Mouse (Mus musculus) urinary bladder, postnatal 4 days (tissue): Measurements from ENCODE around the gene Tead2.
"Not testable (repeated sequence)": the region's sequence is repeated elsewhere in the genome, so short reads cannot be mapped to it uniquely, and the experiment has no call there.

ENCODE experiments used
- DNase-seq, 2 experiments: peaks; one replicate each; pipeline ENCODE4 v3.0.0; 2021 to 2022; ENCODE audit warnings: low spot score in 2 of 2

The Tead2 gene

GRCm38 (mm10) chr7:45228548-45228947, 13.0 kb downstream of the Tead2 start:
- no peak for DNase-seq

GRCm38 (mm10) chr7:45229046-45229445, 13.5 kb downstream of the Tead2 start:
- no peak for DNase-seq

GRCm38 (mm10) chr7:45229459-45230203, 14.1 kb downstream of the Tead2 start:
- no peak for DNase-seq

- no peak for DNase-seq
These were observed 15.6 kb downstream of the Tead2 start for GRCm38 (mm10) chr7:45231192-45231591.

- no peak for DNase-seq
These were observed 16.4 kb downstream of the Tead2 start for GRCm38 (mm10) chr7:45231941-45232340.

- DNase-seq = no peak
These were observed 17.3 kb downstream of the Tead2 start for GRCm38 (mm10) chr7:45232716-45233465.

GRCm38 (mm10) chr7:45233580-45234332, 18.2 kb downstream of the Tead2 start:
- DNase-seq = no peak

GRCm38 (mm10) chr7:45234333-45234841, 18.8 kb downstream of the Tead2 start:
- no peak for DNase-seq

GRCm38 (mm10) chr7:45234922-45235571, 19.5 kb downstream of the Tead2 start:
- peak in 1 of 2 experiments; percentile 47 for DNase-seq

- DNase-seq = no peak
These were observed 20.2 kb downstream of the Tead2 start for GRCm38 (mm10) chr7:45235656-45236180.

- DNase-seq = no peak
These were observed 22.5 kb downstream of the Tead2 start for GRCm38 (mm10) chr7:45237747-45238699.

- no peak for DNase-seq
These were observed 23.4 kb downstream of the Tead2 start, which contains the start of gene Cd37 for GRCm38 (mm10) chr7:45238723-45239496. Cd37 (minus strand) TSS chr7:45239115.

GRCm38 (mm10) chr7:45240109-45240508, 24.6 kb downstream of the Tead2 start:
- no peak for DNase-seq

GRCm38 (mm10) chr7:45240633-45241388, 25.3 kb downstream of the Tead2 start, which contains the start of gene Slc6a16:
Slc6a16 (plus strand) TSS chr7:45241085.
- DNase-seq = no peak

- DNase-seq = no peak
These were observed 25.8 kb downstream of the Tead2 start for GRCm38 (mm10) chr7:45241389-45241749.

GRCm38 (mm10) chr7:45247666-45248065, 32.1 kb downstream of the Tead2 start:
- no peak for DNase-seq

- no peak for DNase-seq
These were observed 38.3 kb downstream of the Tead2 start for GRCm38 (mm10) chr7:45253806-45254205.

- DNase-seq = not testable (repeated sequence)
These were observed 40.3 kb downstream of the Tead2 start for GRCm38 (mm10) chr7:45255822-45256221.
